Mouse (Mus musculus) ovary, adult 18-20 months (tissue): ENCODE measurements around the gene Cops7b.

Source experiments
- DNase-seq: peaks from one replicate; pipeline ENCODE4 v3.0.0; 2022; ENCODE audit warnings: low spot score, mixed read lengths

The Cops7b gene

GRCm38 (mm10) chr1:86598516-86598915, 15.8 kb downstream of the Cops7b start:
- DNase-seq = no peak

- no peak for DNase-seq
Observed at GRCm38 (mm10) chr1:86600117-86600516, 17.4 kb downstream of the Cops7b start.

GRCm38 (mm10) chr1:86610954-86611353, 28.2 kb downstream of the Cops7b start:
- no peak for DNase-seq

- DNase-seq = no peak
Observed at GRCm38 (mm10) chr1:86612081-86612480, 29.4 kb downstream of the Cops7b start.

GRCm38 (mm10) chr1:86614269-86614668, 31.6 kb downstream of the Cops7b start:
- DNase-seq = no peak

- DNase-seq = no peak
Observed at GRCm38 (mm10) chr1:86618454-86619125, 35.9 kb downstream of the Cops7b start.

GRCm38 (mm10) chr1:86622296-86622695, 39.6 kb downstream of the Cops7b start:
- no peak for DNase-seq

- DNase-seq = no peak
Observed at GRCm38 (mm10) chr1:86623001-86624000, 40.6 kb downstream of the Cops7b start.

GRCm38 (mm10) chr1:86628270-86628669, 45.6 kb downstream of the Cops7b start:
- no peak for DNase-seq

GRCm38 (mm10) chr1:86629936-86630335, 47.2 kb downstream of the Cops7b start:
- no peak for DNase-seq

GRCm38 (mm10) chr1:86630527-86630926, 47.8 kb downstream of the Cops7b start:
- no peak for DNase-seq

GRCm38 (mm10) chr1:86632732-86633380, 50.2 kb downstream of the Cops7b start:
- DNase-seq = no peak

GRCm38 (mm10) chr1:86633434-86633833, 50.7 kb downstream of the Cops7b start:
- DNase-seq = no peak

- DNase-seq = no peak
Observed at GRCm38 (mm10) chr1:86633840-86634750, 51.4 kb downstream of the Cops7b start.

- no peak for DNase-seq
Observed at GRCm38 (mm10) chr1:86634751-86635359, 52.2 kb downstream of the Cops7b start.

- DNase-seq = no peak
Observed at GRCm38 (mm10) chr1:86643101-86643809, 60.6 kb downstream of the Cops7b start.

- no peak for DNase-seq
Observed at GRCm38 (mm10) chr1:86647517-86647916, 64.8 kb downstream of the Cops7b start.

GRCm38 (mm10) chr1:86650272-86650671, 67.6 kb downstream of the Cops7b start:
- DNase-seq = no peak

- no peak for DNase-seq
Observed at GRCm38 (mm10) chr1:86652675-86653074, 70.0 kb downstream of the Cops7b start.

GRCm38 (mm10) chr1:86657071-86657470, 74.4 kb downstream of the Cops7b start:
- DNase-seq = no peak
